Mouse (Mus musculus) intestine, embryonic 15.5 days (tissue): ENCODE data around the gene Pbdc1. TPM values are rescaled to one million over a fixed set of nuclear protein-coding genes. Genes with fewer than 3 reads are reported as not detected.
"Not testable (repeated sequence)": the region's sequence is repeated elsewhere in the genome, so short reads cannot be mapped to it uniquely, and the experiment has no call there.

Source experiments
- ATAC-seq: fragments of 200-750 bp; cut with Nextera tagmentation; 2 replicates; pipeline ENCODE4 v1.8.0; 2017; ENCODE audit warnings: moderate TSS enrichment, moderate library complexity
- H3K27ac ChIP-seq: fragments of 300-500 bp; sonication (generic); 2 replicates; pipeline ENCODE4 v1.5.1; 2015; ENCODE audit warnings: mild to moderate bottlenecking, inconsistent platforms
- H3K27me3 ChIP-seq: fragments of 300-500 bp; sonication (generic); replicated peaks from 2 replicates; pipeline ENCODE4 v1.6.1; 2015; ENCODE audit warnings: inconsistent platforms
- H3K36me3 ChIP-seq: fragments of 300-500 bp; sonication (generic); 2 replicates; pipeline ENCODE4 v1.6.1; 2015; ENCODE audit warnings: inconsistent platforms
- H3K4me1 ChIP-seq: fragments of 300-500 bp; sonication (generic); replicated peaks from 2 replicates; pipeline ENCODE4 v1.6.1; 2015; ENCODE audit warnings: inconsistent platforms
- H3K4me2 ChIP-seq: fragments of 300-500 bp; sonication (generic); replicated peaks from 2 replicates; pipeline ENCODE4 v1.6.1; 2015; ENCODE audit warnings: mild to moderate bottlenecking, inconsistent platforms
- H3K4me3 ChIP-seq: fragments of 300-500 bp; sonication (generic); replicated peaks from 2 replicates; pipeline ENCODE4 v1.5.1; 2015; ENCODE audit warnings: inconsistent platforms
- H3K9ac ChIP-seq: fragments of 300-500 bp; sonication (generic); 2 replicates; pipeline ENCODE4 v1.6.1; 2015; ENCODE audit warnings: inconsistent platforms
- H3K9me3 ChIP-seq: fragments of 300-500 bp; sonication (generic); 2 replicates; pipeline ENCODE4 v1.6.1; 2016; ENCODE audit warnings: inconsistent platforms
- WGBS: fragments of 180-500 bp; shearing (Covaris S2); methylation state at CpG from one replicate; pipeline ENCODE4 v1.1.7; 2015; 5-methylcytosine and 5-hydroxymethylcytosine counted together
- polyA plus RNA-seq: library from polyadenylated mRNA; unstranded; fragments of >200 nt; fragmentation: Nextera tagmentation; extraction: Ambion mirVana; gene quantifications from 2 replicates; pipeline ENCODE4 v1.2.1, GENCODE M21; 2015

Pbdc1 gene
- polyA plus RNA-seq, 1 experiment from 2014 or later, result 62.7 TPM

DNA sequence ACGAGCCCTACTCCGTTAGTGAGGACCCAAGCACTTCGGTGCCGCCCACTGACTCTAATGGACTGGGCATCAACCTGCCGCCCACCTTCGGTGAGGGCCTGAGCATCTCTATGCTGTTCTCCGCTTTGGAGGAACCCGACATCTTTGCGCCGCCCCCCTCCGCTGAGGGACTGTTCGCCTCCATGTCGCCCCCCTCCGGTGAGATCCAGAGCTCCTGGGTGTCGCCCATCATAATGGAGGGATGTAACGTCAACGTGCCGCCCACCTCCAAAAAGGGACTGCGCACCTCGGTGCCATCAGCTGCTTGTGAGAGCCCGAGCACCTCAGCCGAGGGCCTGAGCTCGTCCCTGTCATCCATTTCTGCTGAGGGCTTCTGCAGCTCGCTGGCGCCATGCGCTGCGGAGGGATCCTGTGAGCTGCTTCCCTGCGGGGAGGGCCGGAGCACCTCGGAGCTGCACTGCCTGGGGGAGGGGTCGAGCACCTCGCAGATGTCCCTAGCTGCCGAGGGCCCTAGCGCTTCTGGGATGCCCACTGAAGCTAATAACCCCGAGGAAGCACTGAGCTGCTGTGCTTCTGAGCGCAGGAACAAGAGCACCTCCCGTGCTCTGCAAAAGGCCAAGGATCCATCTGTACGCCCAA is 41.8 kb downstream of the Pbdc1 start:
- ATAC-seq, result peak; percentile 87
- peaks cover 4% of the 10 kb centered on the region; the same call in 1 of the 2 replicates for H3K27me3 ChIP-seq
- H3K4me2 ChIP-seq, result peak overlapping the region; percentile 90
- H3K4me3 ChIP-seq, result peak overlapping the region; percentile 51
- H3K9me3 ChIP-seq, result no peaks in the 10 kb centered on the region
- 21% methylated on average over 38 of the region's 38 CpGs for WGBS
- no peaks in the 10 kb centered on the region for H3K4me1 ChIP-seq
- no peaks in the 10 kb centered on the region for H3K36me3 ChIP-seq
- H3K9ac ChIP-seq, result peak overlapping the region; percentile 48
- no peak overlapping the region for H3K27ac ChIP-seq

DNA sequence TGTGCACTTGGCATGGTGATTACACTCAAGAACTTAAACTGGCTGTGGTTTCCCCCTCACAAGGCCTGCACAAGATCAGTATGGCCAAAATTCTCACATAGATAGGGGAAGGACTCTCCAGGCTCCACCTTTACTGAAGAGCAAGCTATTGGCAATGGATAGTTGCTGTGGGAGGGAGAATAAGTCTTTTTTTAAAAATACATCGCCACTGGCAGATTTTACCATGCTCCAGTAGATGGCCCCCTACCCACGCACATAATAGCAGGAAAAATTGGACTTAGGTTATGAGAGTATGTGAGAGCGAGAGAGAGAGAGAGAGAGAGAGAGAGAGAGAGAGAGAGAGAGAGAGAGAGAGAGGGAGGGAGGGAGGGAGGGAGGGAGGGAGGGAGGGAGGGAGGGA is 45.3 kb downstream of the Pbdc1 start:
- Histone ChIP-seq H3K9me3 (no peaks in the 10 kb centered on the region), H3K4me3 (no peak overlapping the region), H3K4me2 (no peak overlapping the region), H3K27me3 (peaks cover 4% of the 10 kb centered on the region; the same call in 1 of the 2 replicates), H3K27ac (no peak overlapping the region), H3K4me1 (no peaks in the 10 kb centered on the region), H3K9ac (no peak overlapping the region), H3K36me3 (no peaks in the 10 kb centered on the region)
- WGBS, result 25% methylated on average over 2 of the region's 3 CpGs
- no peak for ATAC-seq

DNA sequence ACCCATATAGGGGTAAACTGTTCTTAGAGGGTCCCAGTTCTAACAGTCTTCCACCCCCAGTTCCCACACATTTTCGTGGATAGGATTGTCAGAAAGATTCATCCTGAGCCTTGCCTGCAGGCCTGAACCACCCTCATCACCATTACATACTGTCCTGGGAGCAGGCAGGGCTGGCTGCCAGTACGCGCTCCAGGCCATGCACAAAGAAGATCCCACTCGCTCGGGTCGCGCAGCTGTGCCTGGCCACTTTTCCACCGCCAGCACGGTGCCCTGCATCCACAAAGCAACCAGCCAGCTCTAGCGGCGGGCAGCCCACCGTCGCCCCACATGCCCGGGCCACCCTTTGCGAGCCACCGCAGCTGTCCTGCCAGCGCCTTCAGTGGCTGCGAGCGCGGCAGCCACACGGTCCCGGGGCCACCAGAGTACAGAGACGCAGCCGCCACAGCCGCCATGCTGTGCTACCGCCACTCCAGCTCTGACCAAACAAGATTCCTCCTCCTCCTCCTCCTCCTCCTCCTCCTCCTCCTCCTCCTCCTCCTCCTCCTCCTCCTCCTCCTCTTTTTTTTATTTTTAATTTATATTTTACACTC is 72.4 kb downstream of the Pbdc1 start:
- Histone ChIP-seq H3K4me3 (0 out of 2 replicates have a peak overlapping the region, but pooled peaks have one; percentile 17), H3K27ac (no peak overlapping the region), H3K27me3 (0 out of 2 replicates have a peak, but pooled peaks cover 2% of the 10 kb centered on the region), H3K9me3 (no peaks in the 10 kb centered on the region), H3K9ac (no peak overlapping the region), H3K4me2 (peak overlapping the region; percentile 45), H3K4me1 (no peaks in the 10 kb centered on the region), H3K36me3 (no peaks in the 10 kb centered on the region)
- ATAC-seq, result no peak
- WGBS, result 48% methylated on average over 26 of the region's 26 CpGs

DNA sequence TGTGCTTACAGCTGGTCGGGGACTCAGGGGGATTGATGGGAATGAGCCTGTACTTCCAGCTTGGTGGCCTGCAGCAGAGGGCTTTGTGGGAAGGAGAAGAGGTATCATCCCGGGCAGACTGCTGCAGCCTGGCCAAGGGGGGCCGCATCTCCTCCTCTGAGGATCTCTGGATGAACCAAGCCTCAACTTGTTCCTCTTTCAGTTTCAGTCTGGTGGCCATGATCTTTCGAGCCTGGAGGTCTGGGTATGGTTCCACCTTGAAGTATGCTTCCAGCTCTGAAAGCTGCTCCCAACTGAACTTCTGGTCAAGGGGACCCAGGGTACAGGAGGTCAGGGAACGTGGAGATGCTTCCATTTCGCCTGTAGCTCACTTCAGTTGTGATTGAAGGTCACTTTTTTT is 85.5 kb downstream of the Pbdc1 start:
- not testable (repeated sequence) for H3K36me3 ChIP-seq, H3K27me3 ChIP-seq, H3K4me2 ChIP-seq, ATAC-seq, H3K27ac ChIP-seq, H3K4me1 ChIP-seq, H3K9ac ChIP-seq, H3K4me3 ChIP-seq, H3K9me3 ChIP-seq
- WGBS, result 75% methylated on average over 6 of the region's 6 CpGs

Other genes with a start within 250 kb of the Pbdc1 start
- gene Magee2, start 222.5 kb upstream of the Pbdc1 start, polyA plus RNA-seq, result 2.0 and 2.1 TPM in 2 replicates
- 15.6 and 16.1 TPM in 2 replicates for gene Magee1, start 40.6 kb downstream of the Pbdc1 start, polyA plus RNA-seq